Mouse (Mus musculus): ENCODE measurements around the gene Myh9.
A peak's percentile ranks its signal among the peaks of the same experiment; 100 is the strongest.

The Myh9 gene

GRCm38 (mm10) chr15:77806565-77807263, 35.3 kb downstream of the Myh9 start:
- DNase-seq (ENCODE audit: low spot score in 2 of 2) = peak; percentile 48 to 57

- peak; percentile 65 to 68 for DNase-seq (ENCODE audit: low spot score in 2 of 2)
These were observed 36.3 kb downstream of the Myh9 start for GRCm38 (mm10) chr15:77805657-77806056.

- DNase-seq (ENCODE audit: low spot score in 2 of 2) = no peak
These were observed 37.0 kb downstream of the Myh9 start for GRCm38 (mm10) chr15:77804949-77805348.

- no peak for DNase-seq (ENCODE audit: low spot score in 2 of 2)
These were observed 37.5 kb downstream of the Myh9 start for GRCm38 (mm10) chr15:77804460-77804859.

- DNase-seq (ENCODE audit: low spot score in 2 of 2) = no peak
These were observed 38.2 kb downstream of the Myh9 start for GRCm38 (mm10) chr15:77803747-77804146.

- DNase-seq (ENCODE audit: low spot score in 2 of 2) = no peak
These were observed 39.0 kb downstream of the Myh9 start for GRCm38 (mm10) chr15:77802992-77803391.

- peak; percentile 71 to 84 for DNase-seq (ENCODE audit: low spot score in 2 of 2)
These were observed 40.8 kb downstream of the Myh9 start for GRCm38 (mm10) chr15:77801188-77801587.

- peak; percentile 86 to 88 for DNase-seq (ENCODE audit: low spot score in 2 of 2)
These were observed 41.5 kb downstream of the Myh9 start for GRCm38 (mm10) chr15:77800511-77800910.

GRCm38 (mm10) chr15:77799491-77800474, 42.2 kb downstream of the Myh9 start:
- peak; percentile 27 to 41 for DNase-seq (ENCODE audit: low spot score in 2 of 2)

- DNase-seq (ENCODE audit: low spot score in 2 of 2) = peak; percentile 71 to 73
These were observed 43.1 kb downstream of the Myh9 start for GRCm38 (mm10) chr15:77798664-77799490.

- peak; percentile 21 to 48 for DNase-seq (ENCODE audit: low spot score in 2 of 2)
These were observed 44.2 kb downstream of the Myh9 start for GRCm38 (mm10) chr15:77797609-77798411.

- DNase-seq (ENCODE audit: low spot score in 2 of 2) = no peak
These were observed 45.5 kb downstream of the Myh9 start for GRCm38 (mm10) chr15:77796409-77797035.

- no peak for DNase-seq (ENCODE audit: low spot score in 2 of 2)
These were observed 47.0 kb downstream of the Myh9 start for GRCm38 (mm10) chr15:77794908-77795356.

- no peak for DNase-seq (ENCODE audit: low spot score in 2 of 2)
These were observed 47.7 kb downstream of the Myh9 start for GRCm38 (mm10) chr15:77794138-77794907.

- DNase-seq (ENCODE audit: low spot score in 2 of 2) = no peak
These were observed 48.4 kb downstream of the Myh9 start for GRCm38 (mm10) chr15:77793554-77793953.

- no peak for DNase-seq (ENCODE audit: low spot score in 2 of 2)
These were observed 48.9 kb downstream of the Myh9 start for GRCm38 (mm10) chr15:77793094-77793493.

- no peak for DNase-seq (ENCODE audit: low spot score in 2 of 2)
These were observed 49.9 kb downstream of the Myh9 start for GRCm38 (mm10) chr15:77792056-77792455.

- no peak for DNase-seq (ENCODE audit: low spot score in 2 of 2)
These were observed 51.1 kb downstream of the Myh9 start for GRCm38 (mm10) chr15:77790656-77791405.

GRCm38 (mm10) chr15:77789186-77789585, 52.8 kb downstream of the Myh9 start:
- DNase-seq (ENCODE audit: low spot score in 2 of 2) = peak; percentile 32 to 37

Data from natural killer cell, adult 2 months (primary cell).